Comparison of ENCODE assay signal across 8 mouse cellular contexts in genomic region chr17:6477026-6477425, GRCm38 (mm10). TPM values are rescaled to one million over a fixed set of nuclear protein-coding genes. Genes with fewer than 3 reads are reported as not detected.
A peak's percentile ranks its signal among the peaks of the same experiment; 100 is the strongest.
DNase-seq lines count a peak whose midpoint lies in the region; ATAC-seq and TF ChIP-seq lines count a peak whose summit lies in the region.
"Not testable (repeated sequence)": the region's sequence is repeated elsewhere in the genome, so short reads cannot be mapped to it uniquely, and the experiment has no call there.

No protein-coding gene starts in this region.

- not testable (repeated sequence) for H3K27me3 ChIP-seq in heart, embryonic 13.5 days (replicated peaks); intestine, embryonic 16.5 days (replicated peaks; ENCODE audit: control insufficient read depth, insufficient read depth, low read length); midbrain, embryonic 14.5 days (ENCODE audit: control insufficient read depth, insufficient read depth, low read length); small intestine, adult 2 months (ENCODE audit: control insufficient read depth, insufficient read depth, low read length)
- H3K27me3 ChIP-seq in liver, embryonic 13.5 days, result peaks cover 12% of the 10 kb centered on the region

- peak overlapping the region; percentile 73 for H3K4me2 ChIP-seq in heart, embryonic 13.5 days
- peak overlapping the region; percentile 92 for H3K4me2 ChIP-seq in intestine, embryonic 16.5 days (ENCODE audit: low read depth, low read length)
- peak overlapping the region; percentile 85 for H3K4me2 ChIP-seq in liver, embryonic 13.5 days
- H3K4me2 ChIP-seq in midbrain, embryonic 14.5 days (ENCODE audit: low read length), result peak overlapping the region; percentile 83

- H3K4me1 ChIP-seq in embryonic fibroblast, embryonic 13.5 days (ENCODE audit: control insufficient read depth, insufficient read depth, low read length); intestine, embryonic 16.5 days (ENCODE audit: control insufficient read depth, insufficient read depth, low read length); midbrain, embryonic 14.5 days (ENCODE audit: control insufficient read depth, insufficient read depth, low read length); small intestine, adult 2 months (ENCODE audit: control insufficient read depth, insufficient read depth, insufficient read length, low read length): not testable (repeated sequence)
- H3K4me1 ChIP-seq in heart, embryonic 13.5 days, result peaks cover 27% of the 10 kb centered on the region
- peaks cover 20% of the 10 kb centered on the region for H3K4me1 ChIP-seq in liver, embryonic 13.5 days (replicated peaks)

- not testable (repeated sequence) for TF ChIP-seq CTCF in brain, embryonic 14.5 days (IDR thresholded peaks at IDR 0.05; ENCODE audit: borderline replicate concordance, extremely low read depth, insufficient read depth, insufficient read length); embryonic fibroblast, embryonic 13.5 days (IDR thresholded peaks at IDR 0.05; ENCODE audit: borderline replicate concordance, insufficient read depth, low read length); small intestine, adult 2 months (IDR thresholded peaks at IDR 0.05; ENCODE audit: extremely low read depth, insufficient read length, insufficient replicate concordance, low read depth, low read length)

- peak overlapping the region; percentile 89 for H3K9ac ChIP-seq in heart, embryonic 13.5 days
- peak overlapping the region; percentile 87 for H3K9ac ChIP-seq in intestine, embryonic 16.5 days (ENCODE audit: low read depth, low read length)
- peak overlapping the region; percentile 76 for H3K9ac ChIP-seq in liver, embryonic 13.5 days
- H3K9ac ChIP-seq in midbrain, embryonic 14.5 days (replicated peaks; ENCODE audit: low read length), result peak overlapping the region; percentile 76

- not testable (repeated sequence) for H3K36me3 ChIP-seq in heart, embryonic 13.5 days; intestine, embryonic 16.5 days (ENCODE audit: control insufficient read depth, insufficient read depth, low read length); liver, embryonic 13.5 days; midbrain, embryonic 14.5 days (ENCODE audit: control insufficient read depth, insufficient read depth, low read length); small intestine, adult 2 months (ENCODE audit: control insufficient read depth, insufficient read depth, low read length)

- 1% methylated on average over 42 of the region's 42 CpGs for WGBS in heart, embryonic 13.5 days
- WGBS in intestine, embryonic 16.5 days, result 1% methylated on average over 33 of the region's 42 CpGs
- under 1% methylated on average over 37 of the region's 42 CpGs for WGBS in liver, embryonic 13.5 days (ENCODE audit: insufficient replicate concordance)
- WGBS in midbrain, embryonic 14.5 days, result 1% methylated on average over 32 of the region's 42 CpGs
- under 1% methylated on average over 42 of the region's 42 CpGs for WGBS in small intestine, adult 2 months

- H3K9me3 ChIP-seq in heart, embryonic 13.5 days; intestine, embryonic 16.5 days (ENCODE audit: control insufficient read depth, low read length); liver, embryonic 13.5 days (replicated peaks); midbrain, embryonic 14.5 days (ENCODE audit: control insufficient read depth, low read length): not testable (repeated sequence)

- TF ChIP-seq POLR2A in brain, embryonic 14.5 days (IDR thresholded peaks at IDR 0.05; ENCODE audit: borderline replicate concordance, extremely low read depth, insufficient read depth, insufficient read length, poor library complexity, severe bottlenecking); small intestine, adult 2 months (IDR thresholded peaks at IDR 0.05; ENCODE audit: low read depth, low read length): not testable (repeated sequence)
- peak; percentile 61 for TF ChIP-seq POLR2A in embryonic fibroblast, embryonic 13.5 days (IDR thresholded peaks at IDR 0.05; ENCODE audit: low read depth, low read length)

- peak; percentile 79 for ATAC-seq in CD4-positive, CD25-positive, alpha-beta regulatory T cell, adult 4 months
- ATAC-seq in heart, embryonic 13.5 days (ENCODE audit: extremely low read depth, insufficient number of reproducible peaks, low FRiP score, low TSS enrichment), result peak; percentile 50
- ATAC-seq in intestine, embryonic 16.5 days, result peak; percentile 84
- peak; percentile 52 for ATAC-seq in liver, embryonic 13.5 days (ENCODE audit: low read depth)
- ATAC-seq in midbrain, embryonic 14.5 days (ENCODE audit: low FRiP score, low TSS enrichment), result peak; percentile 77

- peak overlapping the region; percentile 48 for H3K4me3 ChIP-seq in embryonic fibroblast, embryonic 13.5 days (ENCODE audit: insufficient read depth, low read length)
- H3K4me3 ChIP-seq in heart, embryonic 13.5 days, result peak overlapping the region; percentile 61
- H3K4me3 ChIP-seq in intestine, embryonic 16.5 days (ENCODE audit: low read length), result peak overlapping the region; percentile 72
- peak overlapping the region; percentile 68 for H3K4me3 ChIP-seq in liver, embryonic 13.5 days (replicated peaks)
- H3K4me3 ChIP-seq in midbrain, embryonic 14.5 days (replicated peaks; ENCODE audit: low read depth, low read length), result peak overlapping the region; percentile 64
- peak overlapping the region; percentile 60 for H3K4me3 ChIP-seq in small intestine, adult 2 months (ENCODE audit: low read depth, low read length)

- DNase-seq in brain, embryonic 14.5 days (ENCODE audit: low read depth), result peak; percentile 35
- DNase-seq in liver, embryonic 13.5 days, result peak; percentile 43
- peak; percentile 71 for DNase-seq in midbrain, embryonic 14.5 days

- not testable (repeated sequence) for H3K27ac ChIP-seq in embryonic fibroblast, embryonic 13.5 days (ENCODE audit: insufficient read depth, low read length); liver, embryonic 13.5 days; small intestine, adult 2 months (ENCODE audit: insufficient read depth, low read depth, low read length)
- H3K27ac ChIP-seq in heart, embryonic 13.5 days (replicated peaks), result peak overlapping the region; percentile 64
- H3K27ac ChIP-seq in intestine, embryonic 16.5 days (ENCODE audit: low read length), result peak overlapping the region; percentile 73
- H3K27ac ChIP-seq in midbrain, embryonic 14.5 days (replicated peaks; ENCODE audit: low read depth, low read length), result peak overlapping the region; percentile 74

RNA-seq across cellular contexts. Expression of gene Dynlt1b, which starts 47.1 kb away (rescaled TPM):
- polyA plus RNA-seq in CD4-positive, CD25-positive, alpha-beta regulatory T cell, adult 4 months (2017; shearing (Covaris generic)), result 100 to 1,000 TPM; 128 to 139 TPM
- polyA plus RNA-seq in brain, embryonic 14.5 days (2012; rRNA removed), result 782 and 938 TPM in 2 replicates
- 211 and 221 TPM in 2 replicates for polyA plus RNA-seq in embryonic fibroblast, embryonic 13.5 days (2011; ENCODE audit: insufficient read length, low read depth, missing spikeins)
- polyA plus RNA-seq in heart, embryonic 13.5 days (2015; fragmentation: Nextera tagmentation; extraction: Ambion mirVana), result 393 and 431 TPM in 2 replicates
- polyA plus RNA-seq in intestine, embryonic 16.5 days (2015; fragmentation: Nextera tagmentation; extraction: Ambion mirVana), result 546 and 548 TPM in 2 replicates
- 205 and 224 TPM in 2 replicates for polyA plus RNA-seq in liver, embryonic 13.5 days (2015; fragmentation: Nextera tagmentation; extraction: Ambion mirVana)
- 1,329 and 1,495 TPM in 2 replicates for polyA plus RNA-seq in midbrain, embryonic 14.5 days (2014; fragmentation: Nextera tagmentation; extraction: Ambion mirVana)
- polyA plus RNA-seq in small intestine, adult 2 months (2012; rRNA removed), result 186 and 349 TPM in 2 replicates
